In genomic region chr12:4211174-4211573, GRCm38 (mm10) we compare ENCODE assay signal across 14 mouse cellular contexts. TPM values are rescaled to one million over a fixed set of nuclear protein-coding genes. Genes with fewer than 3 reads are reported as not detected.
A peak's percentile ranks its signal among the peaks of the same experiment; 100 is the strongest.
DNase-seq lines count a peak whose midpoint lies in the region; ATAC-seq lines count a peak whose summit lies in the region.
"Had no signal": no experiment of that assay in that cellular context is flagged by ENCODE, and none has a peak within 500 bp of the region (broad histone marks: within the 10 kb centered on the region; RNA-seq: fewer than 3 reads in every experiment).

No protein-coding gene starts in this region.

- peaks cover 78% of the 10 kb centered on the region for H3K36me3 ChIP-seq in forebrain, embryonic 14.5 days (ENCODE audit: control insufficient read depth, insufficient read depth, low read length)
- H3K36me3 ChIP-seq in midbrain, embryonic 15.5 days (replicated peaks) = peaks cover 18% of the 10 kb centered on the region; the same call in 1 of the 2 replicates

- 91% methylated on average over 9 of the region's 9 CpGs for WGBS in forebrain, embryonic 14.5 days
- WGBS in midbrain, embryonic 15.5 days = 93% methylated on average over 9 of the region's 9 CpGs

- no peak overlapping the region for H3K9ac ChIP-seq in forebrain, embryonic 14.5 days (ENCODE audit: low read length)
- H3K9ac ChIP-seq in midbrain, embryonic 15.5 days = no peak overlapping the region
- H3K9ac ChIP-seq: neural tube, embryonic 15.5 days had no signal

- DNase-seq in heart, adult 8-10 months (ENCODE audit: low spot score) = peak; percentile 22
- DNase-seq in heart, postnatal 36 days = no peak
- peak; percentile 44 for DNase-seq in 416B (ENCODE audit: low read depth)
- peak; percentile 60 for DNase-seq in brain, adult 2 months (ENCODE audit: low read depth, low spot score)
- DNase-seq in forebrain, embryonic 14.5 days (ENCODE audit: low spot score) = no peak
- DNase-seq in thymus, postnatal 0 days (ENCODE audit: low spot score) = no peak
- DNase-seq: gastrocnemius, postnatal 10 days; heart, postnatal 4 days; left cerebral cortex, postnatal 4 days; thymus, postnatal 36 days had no signal

- H3K4me2 ChIP-seq in forebrain, embryonic 14.5 days (ENCODE audit: low read length) = no peak overlapping the region
- H3K4me2 ChIP-seq in midbrain, embryonic 15.5 days = no peak overlapping the region
- H3K4me2 ChIP-seq: neural tube, embryonic 15.5 days had no signal

- no peak overlapping the region for H3K4me3 ChIP-seq in forebrain, embryonic 14.5 days (ENCODE audit: low read depth, low read length)
- H3K4me3 ChIP-seq in midbrain, embryonic 15.5 days = no peak overlapping the region
- H3K4me3 ChIP-seq: erythroblast, embryonic 14.5 days; neural tube, embryonic 15.5 days had no signal

- H3K9me3 ChIP-seq in forebrain, embryonic 14.5 days (replicated peaks; ENCODE audit: control insufficient read depth, low read length) = no peaks in the 10 kb centered on the region
- H3K9me3 ChIP-seq in midbrain, embryonic 15.5 days = no peaks in the 10 kb centered on the region
- H3K9me3 ChIP-seq: neural tube, embryonic 15.5 days had no signal

- H3K27me3 ChIP-seq in forebrain, embryonic 14.5 days (replicated peaks; ENCODE audit: control insufficient read depth, insufficient read depth, low read length) = no peaks in the 10 kb centered on the region
- H3K27me3 ChIP-seq in midbrain, embryonic 15.5 days (replicated peaks) = no peaks in the 10 kb centered on the region
- H3K27me3 ChIP-seq: neural tube, embryonic 15.5 days had no signal

- ATAC-seq in megakaryocyte progenitor cell, adult 5-6 weeks (replicated peaks; ENCODE audit: poor library complexity) = peak; percentile 67
- ATAC-seq in forebrain, embryonic 14.5 days = no peak
- ATAC-seq in midbrain, embryonic 15.5 days (replicated peaks) = no peak

- H3K4me1 ChIP-seq in forebrain, embryonic 14.5 days (ENCODE audit: control insufficient read depth, insufficient read depth, low read length) = no peaks in the 10 kb centered on the region
- H3K4me1 ChIP-seq in midbrain, embryonic 15.5 days = no peaks in the 10 kb centered on the region
- H3K4me1 ChIP-seq: neural tube, embryonic 15.5 days had no signal

- no peak overlapping the region for H3K27ac ChIP-seq in forebrain, embryonic 14.5 days (ENCODE audit: low read depth, low read length)
- H3K27ac ChIP-seq in midbrain, embryonic 15.5 days = no peak overlapping the region
- H3K27ac ChIP-seq: neural tube, embryonic 15.5 days had no signal

- intact Hi-C loops in heart, postnatal 36 days (cut with DNase I) = no loop called here

RNA-seq across cellular contexts. Expression of gene Ptrhd1, which starts 22.7 kb away (rescaled TPM):
- 1 to 10 TPM; 3.1 to 4.8 (median 4.4) TPM for total RNA-seq in heart, adult 8-10 months (2022)
- total RNA-seq in heart, postnatal 36 days (2021) = 1 to 10 TPM; 4.0 to 4.1 TPM
- total RNA-seq in megakaryocyte progenitor cell, adult 5-6 weeks (2015) = 5.8 and 7.5 TPM in 2 replicates
- 3.4 and 4.5 TPM in 2 replicates for total RNA-seq in megakaryocyte progenitor cell, adult 5-6 weeks (2017)
- 5.7 and 6.2 TPM in 2 replicates for polyA plus RNA-seq in forebrain, embryonic 14.5 days (2014; fragmentation: Nextera tagmentation; extraction: Ambion mirVana)
- polyA plus RNA-seq in thymus, postnatal 0 days (2015; fragmentation: Nextera tagmentation; extraction: Ambion mirVana) = 6.1 and 6.8 TPM in 2 replicates
- 4.7 and 5.1 TPM in 2 replicates for polyA plus RNA-seq in midbrain, embryonic 15.5 days (2015; fragmentation: Nextera tagmentation; extraction: Ambion mirVana)

RNA-seq across cellular contexts. Expression of gene Cenpo, which starts 22.9 kb away (rescaled TPM):
- total RNA-seq in heart, adult 8-10 months (2022) = 1 to 10 TPM; 1.6 to 3.3 (median 2.5) TPM
- 1 to 10 TPM; 2.0 to 2.1 TPM for total RNA-seq in heart, postnatal 36 days (2021)
- 18.5 and 19.2 TPM in 2 replicates for total RNA-seq in megakaryocyte progenitor cell, adult 5-6 weeks (2015)
- total RNA-seq in megakaryocyte progenitor cell, adult 5-6 weeks (2017) = 49.7 and 51.3 TPM in 2 replicates
- polyA plus RNA-seq in forebrain, embryonic 14.5 days (2014; fragmentation: Nextera tagmentation; extraction: Ambion mirVana) = 8.9 and 11.0 TPM in 2 replicates
- polyA plus RNA-seq in thymus, postnatal 0 days (2015; fragmentation: Nextera tagmentation; extraction: Ambion mirVana) = 25.9 and 28.1 TPM in 2 replicates
- polyA plus RNA-seq in midbrain, embryonic 15.5 days (2015; fragmentation: Nextera tagmentation; extraction: Ambion mirVana) = 8.3 and 9.1 TPM in 2 replicates

Comparison
In these comparisons a context has a peak if more than half of its experiments do, and no peak if none do; other contexts are left out.
1. DNase-seq: peak in heart, adult 8-10 months (single experiment), 416B (single experiment) and brain, adult 2 months (single experiment); none in heart, postnatal 36 days (0 of 2), forebrain, embryonic 14.5 days (single experiment) and thymus, postnatal 0 days (single experiment).
2. RNA of gene Cenpo, which starts 22.9 kb away (total RNA-seq): 18.5 to 51.3 TPM in megakaryocyte progenitor cell, adult 5-6 weeks; 1.6 to 3.3 TPM in heart, adult 8-10 months and 2.0 to 2.1 TPM in heart, postnatal 36 days; every median in the first group is over 4 times any median in the second.